Mouse (Mus musculus): ENCODE data around the gene Tfpt. TPM values are rescaled to one million over a fixed set of nuclear protein-coding genes. Genes with fewer than 3 reads are reported as not detected.

Tfpt gene
- polyA plus RNA-seq, 1 experiment: 6.8 TPM

Other genes with a start within 250 kb of the Tfpt start
- 1.8 and 3.0 TPM in 2 replicates for gene Cacng8, start 239.2 kb downstream of the Tfpt start, polyA plus RNA-seq (2012; rRNA removed)
- 0.11 and 0.15 TPM in 2 replicates for gene Cacng6, start 205.7 kb downstream of the Tfpt start, polyA plus RNA-seq (2012; rRNA removed)
- 0.48 and 0.54 TPM in 2 replicates for gene Tarm1, start 127.3 kb downstream of the Tfpt start, polyA plus RNA-seq (2012; rRNA removed)
- gene Oscar, start 13.8 kb downstream of the Tfpt start, polyA plus RNA-seq (2012; rRNA removed): 0.14 and 0.15 TPM in 2 replicates
- gene Ndufa3, start 12.6 kb downstream of the Tfpt start, polyA plus RNA-seq (2012; rRNA removed): 117 and 124 TPM in 2 replicates
- gene Prpf31, start 56 bp upstream of the Tfpt start, polyA plus RNA-seq (2012; rRNA removed): 24.1 and 27.8 TPM in 2 replicates
- 94.1 and 111 TPM in 2 replicates for gene Cnot3, start 15.3 kb upstream of the Tfpt start, polyA plus RNA-seq (2012; rRNA removed)
- 1.8 and 2.3 TPM in 2 replicates for gene Leng1, start 35.9 kb upstream of the Tfpt start, polyA plus RNA-seq (2012; rRNA removed)
- gene Tmc4, start 47.6 kb upstream of the Tfpt start, polyA plus RNA-seq (2012; rRNA removed): 7.6 and 8.4 TPM in 2 replicates
- gene Tsen34, start 62.9 kb upstream of the Tfpt start, polyA plus RNA-seq (2012; rRNA removed): 29.2 and 47.1 TPM in 2 replicates
- 57.0 and 57.2 TPM in 2 replicates for gene Mboat7, start 63.6 kb upstream of the Tfpt start, polyA plus RNA-seq (2012; rRNA removed)
- 1,349 and 2,225 TPM in 2 replicates for gene Rps9, start 74.1 kb upstream of the Tfpt start, polyA plus RNA-seq (2012; rRNA removed)
- gene Pirb, start 90.5 kb upstream of the Tfpt start, polyA plus RNA-seq (2012; rRNA removed): 51.9 and 72.4 TPM in 2 replicates
- gene Gm15448, start 195.8 kb upstream of the Tfpt start, polyA plus RNA-seq (2012; rRNA removed): 3.7 and 4.5 TPM in 2 replicates
- gene Pira2, start 215.1 kb upstream of the Tfpt start, polyA plus RNA-seq (2012; rRNA removed): 5.0 and 13.3 TPM in 2 replicates

Measured in spleen, adult 2 months (tissue).